In genomic region chr10:5490029-5490428, GRCm38 (mm10) we compare ENCODE assay signal across 9 mouse cellular contexts.
DNase-seq lines count a peak whose midpoint lies in the region; TF ChIP-seq lines count a peak whose summit lies in the region.
"Had no signal": no experiment of that assay in that cellular context is flagged by ENCODE, and none has a peak within 500 bp of the region (broad histone marks: within the 10 kb centered on the region; RNA-seq: fewer than 3 reads in every experiment).

No protein-coding gene starts in this region.

- no peak overlapping the region for H3K27ac ChIP-seq in cortical plate, adult 2 months (ENCODE audit: insufficient read depth, low read length)

- peaks cover 2% of the 10 kb centered on the region; the same call in 1 of the 2 replicates for H3K4me1 ChIP-seq in cortical plate, adult 2 months (ENCODE audit: control insufficient read depth, insufficient read depth, low read length)

- TF ChIP-seq CTCF in cortical plate, adult 2 months (IDR thresholded peaks at IDR 0.05; ENCODE audit: extremely low read depth, insufficient read depth, low read length), result peak; percentile 57

- TF ChIP-seq POLR2A in cortical plate, adult 2 months (IDR thresholded peaks at IDR 0.05; ENCODE audit: extremely low read depth, insufficient read depth, low read length), result no peak

- no peak overlapping the region for H3K4me3 ChIP-seq in cortical plate, adult 2 months (ENCODE audit: insufficient read depth, low read length)
- H3K4me3 ChIP-seq: myocyte had no signal

- H3K27me3 ChIP-seq in splenic B cell, adult 2 months (ENCODE audit: control insufficient read depth, insufficient read depth, low read length, poor library complexity, severe bottlenecking), result no peaks in the 10 kb centered on the region

- DNase-seq in gastrocnemius, postnatal 10 days, result peak; percentile 29
- no peak for DNase-seq in gastrocnemius, adult 18-20 months (ENCODE audit: low spot score)
- peak; percentile 31 to 35 for DNase-seq in right cerebral cortex, adult 2 months (ENCODE audit: low spot score in 2 of 2)
- DNase-seq in right cerebral cortex, postnatal 25 days, result no peak
- peak; percentile 35 for DNase-seq in splenic B cell, adult 2 months (ENCODE audit: low read depth, low spot score)
- DNase-seq in frontal cortex, postnatal 25 days (ENCODE audit: low spot score in 2 of 2), result no peak
- DNase-seq in left cerebral cortex, adult 9 months (ENCODE audit: low spot score in 2 of 2), result no peak

- H3K36me3 ChIP-seq in splenic B cell, adult 2 months (ENCODE audit: control insufficient read depth, insufficient read depth, low read length, poor library complexity, severe bottlenecking), result no peaks in the 10 kb centered on the region

Comparison
In these comparisons a context has a peak if more than half of its experiments do, and no peak if none do; other contexts are left out.
1. DNase-seq: peak in gastrocnemius, postnatal 10 days (single experiment), right cerebral cortex, adult 2 months (2 of 2) and splenic B cell, adult 2 months (single experiment); none in gastrocnemius, adult 18-20 months (single experiment), right cerebral cortex, postnatal 25 days (single experiment), frontal cortex, postnatal 25 days (0 of 2) and left cerebral cortex, adult 9 months (0 of 2).